In genomic region chr4:58084155-58084554, GRCm38 (mm10) we compare ENCODE assay signal across 27 mouse cellular contexts.
DNase-seq lines count a peak whose midpoint lies in the region; ATAC-seq and TF ChIP-seq lines count a peak whose summit lies in the region.
"Had no signal": no experiment of that assay in that cellular context is flagged by ENCODE, and none has a peak within 500 bp of the region (broad histone marks: within the 10 kb centered on the region; RNA-seq: fewer than 3 reads in every experiment).

No protein-coding gene starts in this region.

- H3K4me3 ChIP-seq in kidney, postnatal 0 days (replicated peaks; ENCODE audit: low read depth, low read length), result no peak overlapping the region
- no peak overlapping the region for H3K4me3 ChIP-seq in lung, postnatal 0 days (ENCODE audit: low read depth, low read length)
- H3K4me3 ChIP-seq in lung, adult 2 months (replicated peaks; ENCODE audit: extremely low read depth, low read depth, low read length), result no peak overlapping the region
- H3K4me3 ChIP-seq: embryonic facial prominence, embryonic 12.5 days; embryonic facial prominence, embryonic 15.5 days; heart, embryonic 12.5 days; heart, embryonic 15.5 days; hindbrain, embryonic 10.5 days; hindbrain, embryonic 13.5 days had no signal

- H3K27ac ChIP-seq in kidney, postnatal 0 days, result no peak overlapping the region
- no peak overlapping the region for H3K27ac ChIP-seq in lung, postnatal 0 days (ENCODE audit: low read length)
- H3K27ac ChIP-seq: embryonic facial prominence, embryonic 12.5 days; embryonic facial prominence, embryonic 15.5 days; heart, embryonic 15.5 days; hindbrain, embryonic 10.5 days; hindbrain, embryonic 13.5 days had no signal

- ATAC-seq in kidney, postnatal 0 days (replicated peaks; ENCODE audit: low FRiP score, low read depth), result no peak
- ATAC-seq in lung, postnatal 0 days, result no peak
- ATAC-seq: CD4-positive, CD25-positive, alpha-beta regulatory T cell, adult 4 months; forebrain, embryonic 14.5 days; forebrain, postnatal 0 days; hindbrain, embryonic 16.5 days had no signal

- H3K27me3 ChIP-seq in kidney, postnatal 0 days (ENCODE audit: insufficient read depth, low read length), result no peaks in the 10 kb centered on the region
- H3K27me3 ChIP-seq in lung, postnatal 0 days (replicated peaks; ENCODE audit: insufficient read depth, low read length), result no peaks in the 10 kb centered on the region
- H3K27me3 ChIP-seq: embryonic facial prominence, embryonic 12.5 days; embryonic facial prominence, embryonic 15.5 days; heart, embryonic 12.5 days; heart, embryonic 15.5 days; hindbrain, embryonic 13.5 days had no signal

- peak; percentile 21; the same call in 1 of the 2 replicates for TF ChIP-seq CTCF in kidney, postnatal 0 days (IDR thresholded peaks at IDR 0.05; ENCODE audit: low read depth)
- peak; percentile 31; the same call in 1 of the 2 replicates for TF ChIP-seq CTCF in lung, postnatal 0 days (IDR thresholded peaks at IDR 0.05)
- TF ChIP-seq CTCF in lung, adult 2 months (IDR thresholded peaks at IDR 0.05; ENCODE audit: insufficient read depth, low read length), result no peak

- no peaks in the 10 kb centered on the region for H3K4me1 ChIP-seq in kidney, postnatal 0 days (replicated peaks; ENCODE audit: insufficient read depth, low read length)
- H3K4me1 ChIP-seq in lung, postnatal 0 days (ENCODE audit: insufficient read depth, low read depth, low read length), result no peaks in the 10 kb centered on the region
- H3K4me1 ChIP-seq in lung, adult 2 months (ENCODE audit: control insufficient read depth, insufficient read depth, low read length), result no peaks in the 10 kb centered on the region
- H3K4me1 ChIP-seq: embryonic facial prominence, embryonic 12.5 days; heart, embryonic 12.5 days; heart, embryonic 15.5 days had no signal

- 92% methylated on average over 5 of the region's 5 CpGs for WGBS in kidney, postnatal 0 days
- 95% methylated on average over 5 of the region's 5 CpGs for WGBS in lung, postnatal 0 days
- WGBS in lung, adult 2 months, result 91% methylated on average over 5 of the region's 5 CpGs

- no peak for TF ChIP-seq EP300 in lung, postnatal 0 days (IDR thresholded peaks at IDR 0.05)

- H3K9me3 ChIP-seq in kidney, postnatal 0 days (replicated peaks; ENCODE audit: low read length), result no peaks in the 10 kb centered on the region
- H3K9me3 ChIP-seq in lung, postnatal 0 days (ENCODE audit: low read length), result no peaks in the 10 kb centered on the region
- H3K9me3 ChIP-seq: embryonic facial prominence, embryonic 12.5 days; embryonic facial prominence, embryonic 15.5 days; heart, embryonic 12.5 days; heart, embryonic 15.5 days; hindbrain, embryonic 10.5 days; hindbrain, embryonic 13.5 days had no signal

- no peak overlapping the region for H3K9ac ChIP-seq in kidney, postnatal 0 days (ENCODE audit: low read depth, low read length)
- H3K9ac ChIP-seq in lung, postnatal 0 days (replicated peaks; ENCODE audit: low read depth), result no peak overlapping the region
- H3K9ac ChIP-seq: embryonic facial prominence, embryonic 12.5 days; embryonic facial prominence, embryonic 15.5 days; forebrain, postnatal 0 days; heart, embryonic 12.5 days; heart, embryonic 15.5 days; hindbrain, embryonic 13.5 days had no signal

- no peak overlapping the region for H3K4me2 ChIP-seq in kidney, postnatal 0 days (ENCODE audit: low read length)
- H3K4me2 ChIP-seq in lung, postnatal 0 days (replicated peaks; ENCODE audit: low read depth, low read length), result no peak overlapping the region
- H3K4me2 ChIP-seq: embryonic facial prominence, embryonic 12.5 days; embryonic facial prominence, embryonic 15.5 days; heart, embryonic 12.5 days; heart, embryonic 15.5 days; hindbrain, embryonic 13.5 days had no signal

- no peak for TF ChIP-seq POLR2A in lung, adult 2 months (IDR thresholded peaks at IDR 0.05; ENCODE audit: borderline replicate concordance, extremely low read depth, low read depth, low read length)

- no peaks in the 10 kb centered on the region for H3K36me3 ChIP-seq in kidney, postnatal 0 days (ENCODE audit: insufficient read depth, low read length)
- no peaks in the 10 kb centered on the region for H3K36me3 ChIP-seq in lung, postnatal 0 days (ENCODE audit: insufficient read depth, low read length)
- H3K36me3 ChIP-seq: G1E; heart, embryonic 12.5 days; heart, embryonic 15.5 days; hindbrain, embryonic 10.5 days; hindbrain, embryonic 13.5 days had no signal

- DNase-seq in kidney, postnatal 0 days (ENCODE audit: low spot score), result no peak
- no peak for DNase-seq in kidney, postnatal 10 days
- no peak for DNase-seq in lung, postnatal 0 days (ENCODE audit: low spot score)
- no peak for DNase-seq in lung, adult 2 months
- peak; percentile 49 for DNase-seq in R1 (ENCODE audit: low read depth, low spot score)
- DNase-seq in spleen, adult 12 weeks (ENCODE audit: low spot score), result no peak
- no peak for DNase-seq in adrenal gland, adult 2 months
- DNase-seq: adrenal gland, postnatal 14 days; cerebellum, adult 11 months; cerebellum, adult 2 months; cerebellum, adult 9-11 months; cerebellum, postnatal 25 days; forebrain, postnatal 0 days; gastrocnemius, postnatal 25 days; heart, adult 18-20 months; heart, postnatal 10 days; heart, postnatal 36 days had no signal
